Mouse (Mus musculus) hindbrain, embryonic 11.5 days (tissue): ENCODE results near the gene Fbxo28. TPM values are rescaled to one million over a fixed set of nuclear protein-coding genes. Genes with fewer than 3 reads are reported as not detected.
A peak's percentile ranks its signal among the peaks of the same experiment; 100 is the strongest.

Experiments used
- ATAC-seq: fragments of 200-750 bp; cut with Nextera tagmentation; 2 replicates; pipeline ENCODE4 v1.8.0; 2017; ENCODE audit warnings: mild to moderate bottlenecking, moderate TSS enrichment, moderate library complexity; ENCODE audit not compliant: low FRiP score
- DNase-seq: peaks from one replicate; pipeline ENCODE4 v3.0.0-alpha.2; 2015; ENCODE audit warnings: low spot score
- H3K27ac ChIP-seq: fragments of 300-500 bp; sonication (generic); 2 replicates; pipeline ENCODE4 v1.5.1; 2014; ENCODE audit warnings: mild to moderate bottlenecking, low read depth, low read length
- H3K27me3 ChIP-seq: fragments of 300-500 bp; sonication (generic); 2 replicates; pipeline ENCODE4 v1.6.1; 2014; ENCODE audit warnings: mild to moderate bottlenecking, low read length, moderate library complexity, mixed read lengths; ENCODE audit not compliant: control insufficient read depth, insufficient read depth
- H3K36me3 ChIP-seq: fragments of 300-500 bp; sonication (generic); 2 replicates; pipeline ENCODE4 v1.6.1; 2014; ENCODE audit warnings: mild to moderate bottlenecking, low read length, moderate library complexity, mixed read lengths; ENCODE audit not compliant: control insufficient read depth, insufficient read depth
- H3K4me1 ChIP-seq: fragments of 300-500 bp; sonication (generic); replicated peaks from 2 replicates; pipeline ENCODE4 v1.6.1; 2014; ENCODE audit warnings: low read length, mixed read lengths; ENCODE audit not compliant: control insufficient read depth, insufficient read depth
- H3K4me2 ChIP-seq: fragments of 300-500 bp; sonication (generic); replicated peaks from 2 replicates; pipeline ENCODE4 v1.6.1; 2014; ENCODE audit warnings: mild to moderate bottlenecking, low read depth, low read length
- H3K4me3 ChIP-seq: fragments of 300-500 bp; sonication (generic); 2 replicates; pipeline ENCODE4 v1.5.1; 2014; ENCODE audit warnings: low read depth, low read length
- H3K9ac ChIP-seq: fragments of 300-500 bp; sonication (generic); 2 replicates; pipeline ENCODE4 v1.6.1; 2014; ENCODE audit warnings: low read depth, low read length
- H3K9me3 ChIP-seq: fragments of 300-500 bp; sonication (generic); 2 replicates; pipeline ENCODE4 v1.6.1; 2016; ENCODE audit warnings: low read length; ENCODE audit not compliant: control insufficient read depth
- WGBS: fragments of 180-500 bp; shearing (Covaris S2); extraction: QIAGEN DNeasy Blood & Tissue Kit; methylation state at CpG from one replicate; pipeline ENCODE4 v1.1.7; 2014; 5-methylcytosine and 5-hydroxymethylcytosine counted together
- polyA plus RNA-seq: library from polyadenylated mRNA; unstranded; fragments of >200 nt; fragmentation: Nextera tagmentation; extraction: Ambion mirVana; gene quantifications from 2 replicates; pipeline ENCODE4 v1.2.1, GENCODE M21; 2014

The Fbxo28 gene
- polyA plus RNA-seq, 1 experiment from 2014 or later, result 35.7 TPM

DNA sequence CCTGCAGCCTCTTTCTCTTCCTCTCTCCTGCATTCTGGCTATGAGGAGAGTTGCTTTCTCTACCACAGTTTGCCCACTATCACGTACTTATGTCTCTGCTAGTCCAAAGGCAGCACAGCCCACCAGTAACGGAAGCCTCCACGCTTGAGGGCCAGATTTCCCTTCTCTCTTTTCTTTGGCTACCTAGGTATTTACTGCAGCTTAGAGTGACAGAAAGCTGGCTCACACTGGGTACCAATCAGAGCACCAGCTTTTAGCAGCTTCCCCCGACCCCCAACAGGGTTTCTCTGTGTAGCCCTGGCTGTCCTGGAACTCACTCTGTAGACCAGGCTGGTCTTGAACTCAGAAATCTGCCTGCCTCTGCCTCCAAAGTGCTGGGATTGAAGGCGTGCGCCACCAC lies 36.1 kb upstream of the Fbxo28 start:
- no peak overlapping the region for H3K9ac ChIP-seq
- H3K4me2 ChIP-seq, result no peak overlapping the region
- DNase-seq (no peak), ATAC-seq (no peak)
- H3K4me1 ChIP-seq, result no peaks in the 10 kb centered on the region
- H3K9me3 ChIP-seq, result no peaks in the 10 kb centered on the region
- H3K36me3 ChIP-seq, result no peaks in the 10 kb centered on the region
- no peak overlapping the region for H3K27ac ChIP-seq
- no peak overlapping the region for H3K4me3 ChIP-seq
- no peaks in the 10 kb centered on the region for H3K27me3 ChIP-seq
- WGBS, result 82% methylated on average over 6 of the region's 6 CpGs

DNA sequence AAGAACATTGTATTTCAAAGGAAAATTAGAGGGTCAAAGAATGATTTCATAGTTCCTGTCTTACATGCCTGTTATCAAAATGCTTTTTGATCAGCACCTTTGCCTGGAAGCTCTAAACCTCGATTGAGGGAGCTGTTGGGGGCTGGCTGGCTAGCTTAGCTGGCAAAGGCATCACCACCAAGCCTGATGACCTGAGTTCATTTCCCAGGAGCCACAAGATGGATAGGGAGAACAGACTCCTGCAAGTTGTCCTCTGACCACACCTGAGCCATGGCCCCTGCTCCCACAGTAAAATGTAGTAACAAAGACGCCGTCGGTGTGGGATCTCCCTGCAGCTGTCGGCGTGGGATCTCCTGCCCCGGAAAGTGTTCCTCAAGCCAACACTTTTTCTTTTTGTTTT lies 35.4 kb upstream of the Fbxo28 start:
- Histone ChIP-seq H3K4me1 (no peaks in the 10 kb centered on the region), H3K9me3 (no peaks in the 10 kb centered on the region), H3K36me3 (no peaks in the 10 kb centered on the region), H3K27ac (no peak overlapping the region), H3K4me3 (no peak overlapping the region), H3K27me3 (no peaks in the 10 kb centered on the region), H3K4me2 (no peak overlapping the region), H3K9ac (no peak overlapping the region)
- WGBS, result 87% methylated on average over 7 of the region's 7 CpGs
- ATAC-seq, result no peak
- no peak for DNase-seq

- H3K9ac ChIP-seq, result no peak overlapping the region
- H3K4me2 ChIP-seq, result no peak overlapping the region
- ATAC-seq (peak; percentile 67; the same call in 1 of the 2 replicates), DNase-seq (peak; percentile 74)
- 26% methylated on average over 8 of the region's 8 CpGs for WGBS
- H3K4me3 ChIP-seq, result no peak overlapping the region
- no peaks in the 10 kb centered on the region for H3K4me1 ChIP-seq
- H3K36me3 ChIP-seq, result no peaks in the 10 kb centered on the region
- no peaks in the 10 kb centered on the region for H3K9me3 ChIP-seq
- no peak overlapping the region for H3K27ac ChIP-seq
- H3K27me3 ChIP-seq, result no peaks in the 10 kb centered on the region
Measured at GRCm38 (mm10) chr1:182376221-182376620, 34.8 kb upstream of the Fbxo28 start.

GRCm38 (mm10) chr1:182371891-182372290 lies 30.5 kb upstream of the Fbxo28 start:
- Histone ChIP-seq H3K36me3 (no peaks in the 10 kb centered on the region), H3K4me3 (no peak overlapping the region), H3K9me3 (no peaks in the 10 kb centered on the region), H3K4me1 (no peaks in the 10 kb centered on the region), H3K27me3 (no peaks in the 10 kb centered on the region), H3K9ac (no peak overlapping the region), H3K27ac (no peak overlapping the region), H3K4me2 (no peak overlapping the region)
- WGBS, result 92% methylated on average over 8 of the region's 8 CpGs
- DNase-seq, result no peak
- ATAC-seq, result no peak

DNA sequence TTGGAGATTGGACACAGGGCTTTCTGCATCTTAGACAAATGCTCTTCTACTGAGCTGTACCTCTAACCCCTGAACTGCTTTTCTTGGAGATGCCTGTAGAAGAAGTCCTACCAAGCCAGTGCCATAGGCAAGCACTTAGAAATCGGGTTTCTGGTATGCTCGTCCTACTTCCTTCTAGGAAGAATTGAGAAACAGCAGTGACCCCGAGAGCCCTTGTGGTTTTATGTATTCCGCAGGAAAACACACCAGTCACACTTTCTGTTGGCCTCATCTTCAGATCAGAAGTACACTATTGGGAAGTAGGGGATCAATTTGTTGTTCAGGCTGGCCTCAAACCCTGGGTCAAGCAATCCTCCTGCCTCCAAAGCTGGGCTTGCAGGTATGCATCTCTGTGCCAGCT lies 28.0 kb upstream of the Fbxo28 start:
- DNase-seq (no peak), ATAC-seq (no peak)
- no peaks in the 10 kb centered on the region for H3K4me1 ChIP-seq
- no peak overlapping the region for H3K4me2 ChIP-seq
- no peaks in the 10 kb centered on the region for H3K27me3 ChIP-seq
- H3K9me3 ChIP-seq, result no peaks in the 10 kb centered on the region
- no peaks in the 10 kb centered on the region for H3K36me3 ChIP-seq
- H3K9ac ChIP-seq, result no peak overlapping the region
- no peak overlapping the region for H3K4me3 ChIP-seq
- 79% methylated on average over 4 of the region's 4 CpGs for WGBS
- no peak overlapping the region for H3K27ac ChIP-seq

DNA sequence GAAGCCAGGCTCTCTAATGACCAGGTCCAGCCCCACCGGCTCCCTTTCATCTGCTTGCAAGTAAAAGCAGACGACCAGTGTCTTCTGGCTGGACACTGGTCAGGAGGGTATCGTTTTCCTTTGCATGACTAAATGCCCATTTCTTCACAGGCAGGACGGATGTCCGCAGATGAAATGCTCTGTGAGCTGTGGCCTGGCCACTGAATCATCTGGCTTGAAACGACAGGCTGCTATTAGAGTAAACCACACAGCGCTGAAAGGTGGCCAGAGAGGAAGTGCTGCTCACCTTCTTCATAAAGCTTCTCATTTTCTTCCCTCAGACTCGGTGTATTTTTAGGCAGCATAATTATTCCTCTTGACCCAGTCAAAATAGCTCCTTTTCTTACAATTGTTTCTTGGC lies 27.4 kb upstream of the Fbxo28 start:
- DNase-seq, result no peak
- H3K9me3 ChIP-seq, result no peaks in the 10 kb centered on the region
- no peaks in the 10 kb centered on the region for H3K27me3 ChIP-seq
- no peak overlapping the region for H3K27ac ChIP-seq
- H3K4me1 ChIP-seq, result no peaks in the 10 kb centered on the region
- no peak overlapping the region for H3K9ac ChIP-seq
- ATAC-seq, result no peak
- WGBS, result 80% methylated on average over 8 of the region's 8 CpGs
- no peak overlapping the region for H3K4me3 ChIP-seq
- H3K4me2 ChIP-seq, result no peak overlapping the region
- H3K36me3 ChIP-seq, result no peaks in the 10 kb centered on the region

- H3K4me2 ChIP-seq, result no peak overlapping the region
- H3K36me3 ChIP-seq, result no peaks in the 10 kb centered on the region
- H3K9ac ChIP-seq, result no peak overlapping the region
- no peaks in the 10 kb centered on the region for H3K27me3 ChIP-seq
- ATAC-seq (no peak), DNase-seq (no peak)
- H3K27ac ChIP-seq, result no peak overlapping the region
- H3K4me1 ChIP-seq, result no peaks in the 10 kb centered on the region
- no peak overlapping the region for H3K4me3 ChIP-seq
- 84% methylated on average over 7 of the region's 7 CpGs for WGBS
- no peaks in the 10 kb centered on the region for H3K9me3 ChIP-seq
Measured at GRCm38 (mm10) chr1:182368309-182368708, 26.9 kb upstream of the Fbxo28 start.

DNA sequence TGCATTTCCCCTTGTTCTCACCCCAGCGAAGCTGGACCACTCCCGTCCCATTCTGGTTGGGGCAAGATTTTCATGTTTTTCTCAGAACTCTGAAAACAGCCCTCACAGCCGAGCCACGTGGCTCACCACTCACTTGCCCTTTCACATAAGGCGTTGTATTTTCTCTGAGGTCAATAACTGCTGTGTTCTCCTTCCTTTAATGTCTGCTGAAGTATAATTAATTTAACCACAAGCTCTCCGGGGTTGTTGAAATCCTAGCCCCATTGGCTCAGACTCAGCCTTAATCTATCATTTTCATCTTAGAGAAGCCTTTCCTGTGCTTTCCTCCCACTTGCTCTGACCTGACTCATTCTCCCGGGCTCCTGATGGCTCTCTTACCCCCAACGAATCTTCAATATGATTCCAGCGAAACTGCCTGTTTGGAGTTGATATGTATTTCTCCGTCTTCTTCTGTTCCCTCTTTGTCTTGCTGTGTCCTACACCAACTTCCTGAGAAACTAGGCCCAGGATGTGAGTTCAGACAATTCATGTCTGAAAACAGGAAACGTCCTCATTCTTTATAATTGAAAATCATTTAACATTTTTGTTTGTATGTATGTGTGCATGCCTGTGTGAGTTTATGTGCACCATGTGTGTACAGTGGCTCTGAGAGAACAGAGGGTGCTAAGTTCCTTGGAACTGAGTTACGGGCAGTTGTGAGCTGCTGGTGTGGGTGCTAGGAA lies 22.4 kb upstream of the Fbxo28 start:
- no peaks in the 10 kb centered on the region for H3K4me1 ChIP-seq
- H3K27ac ChIP-seq, result no peak overlapping the region
- H3K27me3 ChIP-seq, result no peaks in the 10 kb centered on the region
- no peaks in the 10 kb centered on the region for H3K36me3 ChIP-seq
- H3K9me3 ChIP-seq, result no peaks in the 10 kb centered on the region
- ATAC-seq (no peak), DNase-seq (no peak)
- no peak overlapping the region for H3K4me2 ChIP-seq
- no peak overlapping the region for H3K4me3 ChIP-seq
- H3K9ac ChIP-seq, result no peak overlapping the region
- WGBS, result 66% methylated on average over 12 of the region's 12 CpGs

DNA sequence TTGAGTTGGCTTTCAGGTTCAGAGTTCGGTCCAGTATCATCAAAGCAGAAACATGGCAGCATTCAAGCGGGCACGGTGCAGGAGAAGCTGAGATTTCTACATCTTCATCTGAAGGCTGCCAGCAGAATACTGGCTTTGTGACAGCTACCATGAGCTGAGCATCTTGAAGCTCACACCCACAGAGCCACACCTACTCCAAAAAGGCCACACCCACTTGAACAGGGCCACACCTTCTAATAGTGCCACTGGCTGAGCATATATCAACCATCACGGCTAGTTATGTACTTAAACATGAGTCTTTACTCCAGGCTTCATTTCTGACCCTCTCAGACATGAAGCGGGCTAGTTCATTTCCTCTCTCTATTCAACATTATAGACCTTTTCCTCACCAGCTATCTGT lies 21.3 kb upstream of the Fbxo28 start:
- DNase-seq (no peak), ATAC-seq (no peak)
- H3K27me3 ChIP-seq, result no peaks in the 10 kb centered on the region
- no peak overlapping the region for H3K4me3 ChIP-seq
- no peak overlapping the region for H3K4me2 ChIP-seq
- 90% methylated on average over 5 of the region's 5 CpGs for WGBS
- H3K36me3 ChIP-seq, result no peaks in the 10 kb centered on the region
- no peak overlapping the region for H3K27ac ChIP-seq
- H3K9me3 ChIP-seq, result no peaks in the 10 kb centered on the region
- H3K4me1 ChIP-seq, result no peaks in the 10 kb centered on the region
- no peak overlapping the region for H3K9ac ChIP-seq
